Mouse (Mus musculus) lung, embryonic 15.5 days (tissue): ENCODE results near the gene Arl2bp. TPM values are rescaled to one million over a fixed set of nuclear protein-coding genes. Genes with fewer than 3 reads are reported as not detected.
A peak's percentile ranks its signal among the peaks of the same experiment; 100 is the strongest.

Experiments used
- ATAC-seq: fragments of 200-750 bp; cut with Nextera tagmentation; 2 replicates; pipeline ENCODE4 v1.8.0; 2017; ENCODE audit warnings: moderate number of reproducible peaks, borderline replicate concordance; ENCODE audit not compliant: low FRiP score, low TSS enrichment; ENCODE audit errors: extremely low read depth
- H3K27ac ChIP-seq: fragments of 300-500 bp; sonication (generic); 2 replicates; pipeline ENCODE4 v1.5.1; 2015; ENCODE audit warnings: moderate library complexity, mild to moderate bottlenecking, inconsistent platforms
- H3K27me3 ChIP-seq: fragments of 300-500 bp; sonication (generic); 2 replicates; pipeline ENCODE4 v1.6.1; 2015; ENCODE audit warnings: inconsistent platforms
- H3K36me3 ChIP-seq: fragments of 300-500 bp; sonication (generic); 2 replicates; pipeline ENCODE4 v1.6.1; 2015; ENCODE audit warnings: inconsistent platforms
- H3K4me1 ChIP-seq: fragments of 300-500 bp; sonication (generic); 2 replicates; pipeline ENCODE4 v1.6.1; 2015; ENCODE audit warnings: inconsistent platforms
- H3K4me2 ChIP-seq: fragments of 300-500 bp; sonication (generic); 2 replicates; pipeline ENCODE4 v1.6.1; 2015; ENCODE audit warnings: inconsistent platforms, mild to moderate bottlenecking, moderate library complexity
- H3K4me3 ChIP-seq: fragments of 300-500 bp; sonication (generic); 2 replicates; pipeline ENCODE4 v1.5.1; 2015; ENCODE audit warnings: mild to moderate bottlenecking, inconsistent platforms
- H3K9ac ChIP-seq: fragments of 300-500 bp; sonication (generic); 2 replicates; pipeline ENCODE4 v1.6.1; 2015; ENCODE audit warnings: inconsistent platforms
- H3K9me3 ChIP-seq: fragments of 300-500 bp; sonication (generic); 2 replicates; pipeline ENCODE4 v1.6.1; 2016; ENCODE audit warnings: inconsistent platforms
- WGBS: fragments of 180-500 bp; shearing (Covaris S2); methylation state at CpG from one replicate; pipeline ENCODE4 v1.1.7; 2015; 5-methylcytosine and 5-hydroxymethylcytosine counted together
- polyA plus RNA-seq: library from polyadenylated mRNA; unstranded; fragments of >200 nt; fragmentation: Nextera tagmentation; extraction: Ambion mirVana; gene quantifications from 2 replicates; pipeline ENCODE4 v1.2.1, GENCODE M21; 2015

Gene Arl2bp
- polyA plus RNA-seq, 1 experiment from 2014 or later, result 147 TPM

- H3K9me3 ChIP-seq, result no peaks in the 10 kb centered on the region
- no peak overlapping the region for H3K9ac ChIP-seq
- H3K4me2 ChIP-seq, result 0 out of 2 replicates have a peak overlapping the region, but pooled peaks have one; percentile 4
- no peaks in the 10 kb centered on the region for H3K27me3 ChIP-seq
- 40% methylated on average over 5 of the region's 5 CpGs for WGBS
- H3K4me3 ChIP-seq, result no peak overlapping the region
- no peaks in the 10 kb centered on the region for H3K36me3 ChIP-seq
- ATAC-seq, result no peak
- peak overlapping the region; percentile 51 for H3K27ac ChIP-seq
- peaks cover 3% of the 10 kb centered on the region; the same call in 1 of the 2 replicates for H3K4me1 ChIP-seq
Observed at GRCm38 (mm10) chr8:94711160-94711718, 44.8 kb downstream of the Arl2bp start.

GRCm38 (mm10) chr8:94714556-94714955 is 48.2 kb downstream of the Arl2bp start:
- 35% methylated on average over 5 of the region's 5 CpGs for WGBS
- Histone ChIP-seq H3K4me3 (no peak overlapping the region), H3K9me3 (no peaks in the 10 kb centered on the region), H3K9ac (no peak overlapping the region), H3K4me1 (0 out of 2 replicates have a peak, but pooled peaks cover 3% of the 10 kb centered on the region), H3K4me2 (no peak overlapping the region), H3K27ac (no peak overlapping the region), H3K27me3 (no peaks in the 10 kb centered on the region), H3K36me3 (no peaks in the 10 kb centered on the region)
- ATAC-seq, result no peak

DNA sequence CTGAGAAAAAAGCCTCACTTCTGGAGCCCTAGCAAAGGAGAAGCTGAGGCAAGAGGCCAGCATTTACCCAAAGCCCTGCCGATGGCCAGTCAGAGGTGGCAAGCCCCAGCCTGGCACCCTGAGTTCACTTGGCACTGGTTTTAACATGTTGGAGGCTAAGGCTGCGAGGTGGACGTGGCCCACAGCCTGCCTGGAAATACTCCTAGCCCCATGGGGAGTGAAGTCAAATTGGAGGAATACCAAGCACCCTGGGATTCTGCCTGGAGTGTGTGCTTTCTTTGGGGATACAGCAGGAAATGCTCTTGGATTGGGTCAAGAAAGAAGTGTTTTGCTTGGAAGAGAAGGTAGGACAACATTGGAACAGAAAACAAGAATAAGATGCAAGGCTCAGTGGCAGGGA is 49.5 kb downstream of the Arl2bp start:
- H3K36me3 ChIP-seq, result no peaks in the 10 kb centered on the region
- ATAC-seq, result no peak
- 68% methylated on average over 3 of the region's 3 CpGs for WGBS

GRCm38 (mm10) chr8:94716841-94717240 is 50.4 kb downstream of the Arl2bp start:
- H3K27ac ChIP-seq, result no peak overlapping the region
- 50% methylated on average over 1 of the region's 1 CpGs for WGBS
- no peaks in the 10 kb centered on the region for H3K36me3 ChIP-seq
- H3K4me2 ChIP-seq, result no peak overlapping the region
- no peaks in the 10 kb centered on the region for H3K9me3 ChIP-seq
- no peak overlapping the region for H3K4me3 ChIP-seq
- no peaks in the 10 kb centered on the region for H3K27me3 ChIP-seq
- no peaks in the 10 kb centered on the region for H3K4me1 ChIP-seq
- no peak overlapping the region for H3K9ac ChIP-seq
- ATAC-seq, result no peak

More for the DNA sequence above, 49.5 kb downstream of the Arl2bp start:
- Histone ChIP-seq H3K9me3 (no peaks in the 10 kb centered on the region), H3K27me3 (no peaks in the 10 kb centered on the region), H3K4me2 (no peak overlapping the region), H3K4me1 (0 out of 2 replicates have a peak, but pooled peaks cover 3% of the 10 kb centered on the region), H3K27ac (no peak overlapping the region), H3K4me3 (no peak overlapping the region), H3K9ac (no peak overlapping the region)

Other genes with a start within 250 kb of the Arl2bp start
- 0.10 and 0.43 TPM in 2 replicates for gene Nlrc5, start 232.2 kb upstream of the Arl2bp start, polyA plus RNA-seq
- gene Cpne2, start 133.6 kb upstream of the Arl2bp start, polyA plus RNA-seq, result 9.6 and 10.3 TPM in 2 replicates
- 33.7 and 35.2 TPM in 2 replicates for gene Rspry1, start 64.7 kb upstream of the Arl2bp start, polyA plus RNA-seq
- gene Fam192a, start 64.6 kb upstream of the Arl2bp start, polyA plus RNA-seq, result 55.4 and 59.8 TPM in 2 replicates
- 3.5 and 3.6 TPM in 2 replicates for gene Pllp, start 29.7 kb downstream of the Arl2bp start, polyA plus RNA-seq
- gene Ccl22, start 79.0 kb downstream of the Arl2bp start, polyA plus RNA-seq, result 0.06 TPM in 2 replicates
- gene Cx3cl1, start 105.4 kb downstream of the Arl2bp start, polyA plus RNA-seq, result 6.2 and 8.3 TPM in 2 replicates
- 0.32 TPM in 1 of 2 replicates, not detected in the other for gene Ccl17, start 143.9 kb downstream of the Arl2bp start, polyA plus RNA-seq
- 63.0 and 68.0 TPM in 2 replicates for gene Coq9, start 171.7 kb downstream of the Arl2bp start, polyA plus RNA-seq
- 104 and 105 TPM in 2 replicates for gene Ciapin1, start 171.8 kb downstream of the Arl2bp start, polyA plus RNA-seq
- gene Polr2c, start 190.8 kb downstream of the Arl2bp start, polyA plus RNA-seq, result 161 and 164 TPM in 2 replicates
- 40.4 and 45.7 TPM in 2 replicates for gene Dok4, start 209.7 kb downstream of the Arl2bp start, polyA plus RNA-seq